Mouse (Mus musculus): ENCODE measurements around the gene Dhodh. TPM values are rescaled to one million over a fixed set of nuclear protein-coding genes. Genes with fewer than 3 reads are reported as not detected.

Gene Dhodh
- polyA plus RNA-seq, 1 experiment from 2014 or later = 52.8 TPM

DNA sequence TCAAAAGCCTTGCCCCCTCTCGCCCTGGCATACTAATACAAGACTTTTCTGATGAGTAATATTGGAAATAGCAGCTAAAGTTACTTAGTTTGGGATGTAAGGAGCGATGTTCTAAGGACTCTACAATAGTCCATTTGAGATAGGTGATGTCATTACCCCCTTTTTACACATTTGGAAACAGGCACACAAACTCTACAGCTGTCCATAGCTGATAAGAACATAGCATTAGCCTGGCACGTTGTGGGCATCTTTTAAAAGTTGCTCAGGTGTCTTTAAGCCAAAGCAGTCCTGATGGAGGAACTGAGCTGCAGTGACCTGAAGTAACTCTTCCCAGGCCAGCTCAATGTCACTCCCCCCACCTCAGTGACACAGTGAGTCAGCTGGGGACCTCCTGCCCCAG is 17.1 kb downstream of the Dhodh start:
- no peak overlapping the region for H3K9ac ChIP-seq (replicated peaks; ENCODE audit: low read length)
- no peak for ATAC-seq (ENCODE audit: low FRiP score, low TSS enrichment)

DNA sequence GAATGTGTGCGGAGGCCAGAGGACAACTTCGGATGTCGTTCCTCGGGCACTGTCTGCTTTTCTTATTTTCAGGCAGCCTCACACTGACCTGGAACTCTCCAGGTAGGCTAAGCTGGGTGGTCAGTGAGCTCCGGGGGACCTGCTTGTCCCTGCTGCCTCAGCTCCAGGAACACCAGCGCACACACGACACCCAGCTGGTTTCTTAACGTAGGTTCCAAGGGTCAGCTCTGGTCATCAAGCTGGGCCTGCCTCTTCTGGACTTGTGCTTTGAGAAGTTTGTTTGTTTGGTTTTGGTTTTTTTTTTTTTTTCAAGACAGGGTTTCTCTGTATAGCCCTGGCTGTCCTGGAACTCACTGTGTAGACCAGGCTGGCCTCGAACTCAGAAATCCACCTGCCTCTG is 17.6 kb downstream of the Dhodh start:
- H3K4me2 ChIP-seq (replicated peaks; ENCODE audit: low read depth, low read length) = no peak overlapping the region
- peaks cover 21% of the 10 kb centered on the region for H3K36me3 ChIP-seq (ENCODE audit: insufficient read depth, low read length)
- no peaks in the 10 kb centered on the region for H3K4me1 ChIP-seq (ENCODE audit: insufficient read depth, low read length)
- no peak for ATAC-seq (ENCODE audit: low FRiP score, low TSS enrichment)
- H3K9ac ChIP-seq (replicated peaks; ENCODE audit: low read length) = no peak overlapping the region
- 82% methylated on average over 9 of the region's 9 CpGs for WGBS
- no peak overlapping the region for H3K27ac ChIP-seq (ENCODE audit: low read length)
- no peaks in the 10 kb centered on the region for H3K27me3 ChIP-seq (ENCODE audit: insufficient read depth, low read length)
- H3K4me3 ChIP-seq (ENCODE audit: low read length) = no peak overlapping the region
- H3K9me3 ChIP-seq (ENCODE audit: low read length) = no peaks in the 10 kb centered on the region

More for the DNA sequence above, 17.1 kb downstream of the Dhodh start:
- Histone ChIP-seq H3K4me2 (replicated peaks; ENCODE audit: low read depth, low read length) (no peak overlapping the region), H3K4me1 (ENCODE audit: insufficient read depth, low read length) (no peaks in the 10 kb centered on the region), H3K27ac (ENCODE audit: low read length) (no peak overlapping the region), H3K4me3 (ENCODE audit: low read length) (no peak overlapping the region), H3K27me3 (ENCODE audit: insufficient read depth, low read length) (no peaks in the 10 kb centered on the region), H3K36me3 (ENCODE audit: insufficient read depth, low read length) (peaks cover 21% of the 10 kb centered on the region), H3K9me3 (ENCODE audit: low read length) (no peaks in the 10 kb centered on the region)
- 92% methylated on average over 3 of the region's 3 CpGs for WGBS

DNA sequence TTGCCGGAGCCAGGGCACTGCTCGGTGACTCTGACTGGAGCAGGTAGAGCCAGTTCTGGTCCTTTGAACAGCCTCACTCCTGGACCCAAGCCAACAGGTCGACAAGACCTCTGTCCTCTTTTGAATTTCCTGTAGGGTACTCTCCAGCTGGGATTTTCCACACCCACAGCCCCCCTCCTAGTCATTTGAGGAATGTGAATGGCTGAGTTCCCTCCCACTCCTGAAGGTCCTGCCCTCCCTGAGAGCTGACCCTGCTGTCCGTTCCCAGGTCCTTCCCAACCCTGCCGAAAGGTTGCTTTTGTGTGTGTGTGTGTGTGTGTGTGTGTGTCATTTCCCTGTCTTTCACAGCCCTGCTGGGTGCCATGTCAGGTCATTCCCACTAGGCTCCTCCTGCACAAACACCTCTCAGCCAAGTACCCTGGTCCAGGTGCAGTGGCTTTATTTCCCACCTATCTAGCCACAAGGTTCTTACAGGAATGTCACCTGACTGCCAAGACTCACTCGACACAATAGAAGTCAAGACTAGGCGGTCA is 21.4 kb downstream of the Dhodh start:
- Histone ChIP-seq H3K27ac (ENCODE audit: low read length) (no peak overlapping the region), H3K4me1 (ENCODE audit: insufficient read depth, low read length) (no peaks in the 10 kb centered on the region), H3K4me2 (replicated peaks; ENCODE audit: low read depth, low read length) (no peak overlapping the region), H3K36me3 (ENCODE audit: insufficient read depth, low read length) (no peaks in the 10 kb centered on the region), H3K9me3 (ENCODE audit: low read length) (peaks cover 6% of the 10 kb centered on the region), H3K9ac (replicated peaks; ENCODE audit: low read length) (no peak overlapping the region), H3K4me3 (ENCODE audit: low read length) (no peak overlapping the region), H3K27me3 (ENCODE audit: insufficient read depth, low read length) (no peaks in the 10 kb centered on the region)
- ATAC-seq (ENCODE audit: low FRiP score, low TSS enrichment) = peak; percentile 77
- 45% methylated on average over 7 of the region's 7 CpGs for WGBS

DNA sequence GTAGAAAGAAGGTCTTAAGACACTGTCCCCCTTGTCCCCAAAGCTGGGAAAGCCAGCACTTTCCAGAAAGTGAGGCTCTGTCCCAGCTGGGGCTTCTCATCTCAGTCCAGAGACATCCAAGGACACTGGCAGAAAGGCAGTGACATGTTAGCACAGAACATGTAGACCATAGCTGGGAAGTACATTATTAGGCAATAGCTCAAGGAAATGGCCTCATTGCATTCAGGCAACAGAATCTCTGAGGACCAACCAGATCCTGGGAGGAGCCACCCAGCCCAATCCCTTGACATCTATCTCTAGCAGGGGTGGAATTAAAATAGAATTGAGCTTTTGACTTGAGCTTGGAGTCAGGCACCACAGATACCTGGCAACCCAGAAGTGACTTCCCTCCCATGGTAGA is 22.8 kb downstream of the Dhodh start:
- H3K9me3 ChIP-seq (ENCODE audit: low read length) = peaks cover 6% of the 10 kb centered on the region
- H3K4me3 ChIP-seq (ENCODE audit: low read length) = no peak overlapping the region
- H3K9ac ChIP-seq (replicated peaks; ENCODE audit: low read length) = no peak overlapping the region
- no peak overlapping the region for H3K27ac ChIP-seq (ENCODE audit: low read length)
- H3K4me1 ChIP-seq (ENCODE audit: insufficient read depth, low read length) = no peaks in the 10 kb centered on the region
- no peaks in the 10 kb centered on the region for H3K27me3 ChIP-seq (ENCODE audit: insufficient read depth, low read length)
- ATAC-seq (ENCODE audit: low FRiP score, low TSS enrichment) = no peak
- H3K4me2 ChIP-seq (replicated peaks; ENCODE audit: low read depth, low read length) = no peak overlapping the region
- H3K36me3 ChIP-seq (ENCODE audit: insufficient read depth, low read length) = no peaks in the 10 kb centered on the region

DNA sequence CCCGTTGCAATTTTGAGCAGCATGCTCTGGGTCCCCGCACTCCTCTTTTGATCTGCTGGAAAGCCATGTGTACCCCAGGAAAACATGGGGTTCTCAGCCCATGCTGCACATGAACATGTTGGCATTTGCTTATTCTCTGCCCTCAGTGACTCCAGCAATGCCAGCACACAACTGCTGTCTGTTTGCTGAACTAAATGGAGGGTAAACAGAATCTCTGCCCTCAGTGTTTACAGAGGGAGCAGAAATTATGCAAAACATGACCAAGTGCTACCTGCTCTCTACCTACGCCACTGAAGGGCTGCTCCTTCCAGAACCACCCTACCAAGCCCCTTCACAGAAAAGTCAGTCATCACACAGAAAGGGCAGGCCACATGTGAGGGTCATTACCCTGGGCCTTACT is 23.6 kb downstream of the Dhodh start:
- Histone ChIP-seq H3K4me2 (replicated peaks; ENCODE audit: low read depth, low read length) (no peak overlapping the region), H3K27ac (ENCODE audit: low read length) (no peak overlapping the region), H3K4me3 (ENCODE audit: low read length) (no peak overlapping the region), H3K9me3 (ENCODE audit: low read length) (peaks cover 6% of the 10 kb centered on the region), H3K4me1 (ENCODE audit: insufficient read depth, low read length) (no peaks in the 10 kb centered on the region), H3K9ac (replicated peaks; ENCODE audit: low read length) (no peak overlapping the region), H3K36me3 (ENCODE audit: insufficient read depth, low read length) (no peaks in the 10 kb centered on the region), H3K27me3 (ENCODE audit: insufficient read depth, low read length) (no peaks in the 10 kb centered on the region)
- 88% methylated on average over 3 of the region's 3 CpGs for whole genome bisulfite sequencing
- no peak for ATAC-seq (ENCODE audit: low FRiP score, low TSS enrichment)

DNA sequence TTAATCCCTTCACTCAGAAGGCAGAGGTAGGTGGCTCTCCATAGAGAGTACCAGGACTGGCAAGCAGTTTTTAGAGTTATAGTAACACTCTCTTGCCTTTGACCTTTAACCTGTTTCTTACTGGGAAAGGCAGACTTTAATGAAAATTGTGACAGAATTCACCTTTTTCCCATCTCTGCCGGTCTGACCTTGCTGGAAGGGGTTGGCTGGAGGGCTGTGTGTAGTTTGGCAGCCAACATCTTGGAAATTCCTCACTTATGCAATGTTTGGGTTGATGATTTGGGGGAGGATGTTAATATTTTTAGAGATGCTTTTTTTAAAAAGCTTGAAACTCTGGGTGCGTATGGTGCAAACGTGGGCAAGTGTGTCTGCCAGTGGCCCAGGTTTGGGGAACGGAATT is 24.2 kb downstream of the Dhodh start:
- H3K36me3 ChIP-seq (ENCODE audit: insufficient read depth, low read length) = no peaks in the 10 kb centered on the region

DNA sequence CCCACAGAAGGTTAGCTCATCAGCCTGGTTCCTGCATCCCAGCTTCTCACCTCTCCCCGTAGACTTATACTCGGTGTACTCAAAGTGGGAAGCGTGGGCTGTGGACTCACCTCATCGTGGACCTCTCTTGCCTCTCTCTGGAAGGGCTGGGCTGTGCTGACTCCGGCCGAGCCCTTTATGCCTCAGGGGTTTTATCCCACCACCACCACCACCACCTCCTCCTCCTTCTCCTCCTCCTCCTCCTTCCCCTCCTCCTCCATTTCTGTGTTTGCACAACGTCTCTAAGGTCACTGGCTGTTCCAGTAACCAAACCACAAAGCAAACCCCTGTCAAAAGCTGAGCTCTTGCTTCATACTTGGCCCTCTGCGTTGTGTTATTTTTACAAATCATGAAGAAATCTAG is 29.6 kb downstream of the Dhodh start, which contains the start of gene Hp:
Gene Hp, minus strand, starts transcription at position 273 of the 402 bp plus-strand sequence.
- WGBS = 34% methylated on average over 8 of the region's 8 CpGs
- peaks cover 2% of the 10 kb centered on the region for H3K9me3 ChIP-seq (ENCODE audit: low read length)
- H3K4me3 ChIP-seq (ENCODE audit: low read length) = no peak within 1 kb of the TSS
- H3K27me3 ChIP-seq (ENCODE audit: insufficient read depth, low read length) = no peaks in the 10 kb centered on the region
- no peak within 1 kb of the TSS for H3K27ac ChIP-seq (ENCODE audit: low read length)
- no peaks in the 10 kb centered on the region for H3K36me3 ChIP-seq (ENCODE audit: insufficient read depth, low read length)
- ATAC-seq (ENCODE audit: low FRiP score, low TSS enrichment) = no peak
- H3K4me2 ChIP-seq (replicated peaks; ENCODE audit: low read depth, low read length) = no peak within 1 kb of the TSS
- no peaks in the 10 kb centered on the region for H3K4me1 ChIP-seq (ENCODE audit: insufficient read depth, low read length)
- no peak within 1 kb of the TSS for H3K9ac ChIP-seq (replicated peaks; ENCODE audit: low read length)

More for the DNA sequence above, 24.2 kb downstream of the Dhodh start:
- Histone ChIP-seq H3K9ac (replicated peaks; ENCODE audit: low read length) (no peak overlapping the region), H3K9me3 (ENCODE audit: low read length) (peaks cover 6% of the 10 kb centered on the region), H3K4me2 (replicated peaks; ENCODE audit: low read depth, low read length) (no peak overlapping the region), H3K4me1 (ENCODE audit: insufficient read depth, low read length) (no peaks in the 10 kb centered on the region), H3K27me3 (ENCODE audit: insufficient read depth, low read length) (no peaks in the 10 kb centered on the region), H3K4me3 (ENCODE audit: low read length) (no peak overlapping the region), H3K27ac (ENCODE audit: low read length) (no peak overlapping the region)
- no peak for ATAC-seq (ENCODE audit: low FRiP score, low TSS enrichment)
- WGBS = 86% methylated on average over 4 of the region's 4 CpGs

DNA sequence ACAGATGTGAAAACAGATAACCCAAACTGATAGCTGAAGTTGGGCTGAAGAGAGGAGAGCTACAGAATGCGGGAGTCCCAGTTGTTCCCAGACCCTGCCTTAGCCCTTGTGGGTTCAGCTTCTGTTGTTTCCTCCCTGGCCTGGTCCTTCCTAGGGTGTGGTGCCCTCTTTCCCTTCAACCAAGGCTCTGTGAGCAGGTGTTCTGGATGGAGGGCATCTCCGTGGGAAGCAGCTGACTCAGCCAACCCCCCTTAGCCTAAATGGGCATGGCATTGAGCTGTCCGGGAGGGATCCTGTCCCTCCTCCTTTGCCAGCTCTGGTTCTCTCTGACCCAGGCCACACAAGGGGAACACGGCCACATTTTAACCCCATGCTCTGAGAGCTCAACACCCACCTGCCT is 32.2 kb downstream of the Dhodh start:
- H3K36me3 ChIP-seq (ENCODE audit: insufficient read depth, low read length) = no peaks in the 10 kb centered on the region

DNA sequence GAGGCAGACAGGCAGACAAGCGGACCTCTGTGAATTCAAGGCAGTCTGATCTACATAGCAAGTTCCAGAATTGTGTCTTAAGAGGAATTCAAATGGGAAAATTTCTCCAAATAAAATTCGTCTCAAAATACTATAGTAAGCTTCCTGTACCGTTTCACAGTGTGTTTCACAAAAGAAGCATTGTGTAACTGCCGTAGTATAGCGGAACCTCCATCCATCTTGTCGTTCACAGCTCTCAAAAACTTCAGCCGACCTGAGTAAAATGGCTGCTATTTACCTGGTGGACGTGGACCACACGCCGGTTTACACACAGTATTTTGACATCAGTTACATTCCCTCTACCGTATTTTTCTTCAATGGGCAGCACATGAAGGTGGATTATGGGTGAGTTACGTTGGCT is 37.3 kb downstream of the Dhodh start:
- no peaks in the 10 kb centered on the region for H3K27me3 ChIP-seq (ENCODE audit: insufficient read depth, low read length)
- peaks cover 5% of the 10 kb centered on the region for H3K4me1 ChIP-seq (ENCODE audit: insufficient read depth, low read length)
- H3K27ac ChIP-seq (ENCODE audit: low read length) = no peak overlapping the region
- ATAC-seq (ENCODE audit: low FRiP score, low TSS enrichment) = no peak
- H3K4me3 ChIP-seq (ENCODE audit: low read length) = no peak overlapping the region
- no peaks in the 10 kb centered on the region for H3K9me3 ChIP-seq (ENCODE audit: low read length)
- peaks cover 3% of the 10 kb centered on the region for H3K36me3 ChIP-seq (ENCODE audit: insufficient read depth, low read length)
- no peak overlapping the region for H3K9ac ChIP-seq (replicated peaks; ENCODE audit: low read length)
- no peak overlapping the region for H3K4me2 ChIP-seq (replicated peaks; ENCODE audit: low read depth, low read length)
- WGBS = 92% methylated on average over 12 of the region's 12 CpGs

More for the DNA sequence above, 32.2 kb downstream of the Dhodh start:
- no peak for ATAC-seq (ENCODE audit: low FRiP score, low TSS enrichment)
- no peak overlapping the region for H3K27ac ChIP-seq (ENCODE audit: low read length)
- no peak overlapping the region for H3K9ac ChIP-seq (replicated peaks; ENCODE audit: low read length)
- 66% methylated on average over 4 of the region's 4 CpGs for WGBS
- no peaks in the 10 kb centered on the region for H3K4me1 ChIP-seq (ENCODE audit: insufficient read depth, low read length)
- no peaks in the 10 kb centered on the region for H3K27me3 ChIP-seq (ENCODE audit: insufficient read depth, low read length)
- no peak overlapping the region for H3K4me3 ChIP-seq (ENCODE audit: low read length)
- no peaks in the 10 kb centered on the region for H3K9me3 ChIP-seq (ENCODE audit: low read length)
- H3K4me2 ChIP-seq (replicated peaks; ENCODE audit: low read depth, low read length) = no peak overlapping the region

DNA sequence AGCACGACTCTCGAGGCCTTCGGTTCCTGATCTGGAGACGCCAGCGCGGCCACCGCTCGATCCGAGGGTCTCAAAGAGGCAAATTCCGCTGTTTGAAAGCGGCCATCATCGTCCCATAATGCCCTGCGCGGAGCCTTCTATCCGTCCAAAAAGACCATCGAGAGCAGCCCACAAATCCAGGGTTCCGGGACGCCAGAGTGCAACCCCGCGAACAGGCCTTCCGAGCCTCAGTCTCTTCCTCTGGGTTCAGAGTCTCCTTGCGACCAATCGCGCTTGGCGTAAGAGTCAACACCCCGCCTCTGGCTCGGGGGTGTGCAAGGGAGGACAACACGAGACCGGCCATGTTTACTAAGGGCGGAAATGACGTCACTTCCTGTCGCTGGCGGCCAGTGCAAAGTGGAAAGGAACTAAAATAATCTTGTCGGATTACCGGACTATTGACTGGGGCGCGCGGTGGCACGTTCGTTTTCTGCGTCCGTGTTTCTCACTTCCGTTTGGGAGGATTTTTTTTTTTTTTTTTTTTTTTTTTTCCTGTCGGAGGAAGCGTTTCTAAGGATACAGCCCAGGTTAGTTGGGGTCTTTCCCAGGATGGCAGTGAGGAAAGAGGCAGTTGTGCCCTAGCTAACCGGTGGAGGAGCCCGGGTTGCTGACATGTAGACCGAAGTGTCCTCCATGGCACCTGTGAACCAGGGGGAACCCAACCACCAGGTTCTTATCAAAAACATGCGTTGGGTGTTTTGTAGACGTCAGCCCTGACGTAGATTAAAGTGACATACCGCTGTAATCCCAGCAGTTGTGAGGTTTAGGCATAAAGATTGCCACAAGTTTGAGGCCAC is 42.8 kb downstream of the Dhodh start, which contains the start of the genes Dhx38 and Txnl4b:
Gene Dhx38, minus strand, starts transcription at position 364 of the 836 bp plus-strand sequence.
Gene Txnl4b, plus strand, starts transcription at position 395 of the 836 bp plus-strand sequence.
- H3K36me3 ChIP-seq (ENCODE audit: insufficient read depth, low read length) = peaks cover 23% of the 10 kb centered on the region
- WGBS = under 1% methylated on average over 52 of the region's 52 CpGs
- H3K4me3 ChIP-seq (ENCODE audit: low read length) = peak within 1 kb of the TSS; percentile 98
- H3K4me1 ChIP-seq (ENCODE audit: insufficient read depth, low read length) = peaks cover 16% of the 10 kb centered on the region
- peak within 1 kb of the TSS; percentile 91 for H3K4me2 ChIP-seq (replicated peaks; ENCODE audit: low read depth, low read length)
- no peaks in the 10 kb centered on the region for H3K9me3 ChIP-seq (ENCODE audit: low read length)
- ATAC-seq (ENCODE audit: low FRiP score, low TSS enrichment) = peak; percentile 100
- no peaks in the 10 kb centered on the region for H3K27me3 ChIP-seq (ENCODE audit: insufficient read depth, low read length)
- H3K9ac ChIP-seq (replicated peaks; ENCODE audit: low read length) = peak within 1 kb of the TSS; percentile 97
- peak within 1 kb of the TSS; percentile 97 for H3K27ac ChIP-seq (ENCODE audit: low read length)
